In genomic region chrX:7993068-7993735, GRCm38 (mm10) we compare ENCODE assay signal across 14 mouse cellular contexts. TPM values are rescaled to one million over a fixed set of nuclear protein-coding genes. Genes with fewer than 3 reads are reported as not detected.
DNase-seq lines count a peak whose midpoint lies in the region; ATAC-seq and TF ChIP-seq lines count a peak whose summit lies in the region.
"Had no signal": no experiment of that assay in that cellular context is flagged by ENCODE, and none has a peak within 500 bp of the region (broad histone marks: within the 10 kb centered on the region; RNA-seq: fewer than 3 reads in every experiment).

No protein-coding gene starts in this region.

- H3K4me3 ChIP-seq in intestine, embryonic 15.5 days (replicated peaks) = no peak overlapping the region
- no peak overlapping the region for H3K4me3 ChIP-seq in intestine, postnatal 0 days (ENCODE audit: low read depth, low read length)
- no peak overlapping the region for H3K4me3 ChIP-seq in kidney, embryonic 15.5 days (replicated peaks)
- no peak overlapping the region for H3K4me3 ChIP-seq in liver, postnatal 0 days (ENCODE audit: low read depth, low read length)
- no peak overlapping the region for H3K4me3 ChIP-seq in hindbrain, embryonic 16.5 days (ENCODE audit: low read length)
- H3K4me3 ChIP-seq: embryonic facial prominence, embryonic 12.5 days; heart, embryonic 15.5 days; lung, embryonic 15.5 days had no signal

- H3K27me3 ChIP-seq in intestine, embryonic 15.5 days (replicated peaks) = no peaks in the 10 kb centered on the region
- no peaks in the 10 kb centered on the region for H3K27me3 ChIP-seq in intestine, postnatal 0 days (replicated peaks; ENCODE audit: control insufficient read depth, insufficient read depth, low read length)
- H3K27me3 ChIP-seq in kidney, embryonic 15.5 days = no peaks in the 10 kb centered on the region
- H3K27me3 ChIP-seq in liver, postnatal 0 days (ENCODE audit: insufficient read depth, low read length) = no peaks in the 10 kb centered on the region
- H3K27me3 ChIP-seq in hindbrain, embryonic 16.5 days (replicated peaks; ENCODE audit: control insufficient read depth, insufficient read depth, low read length) = no peaks in the 10 kb centered on the region
- H3K27me3 ChIP-seq: embryonic facial prominence, embryonic 12.5 days; heart, embryonic 15.5 days; lung, embryonic 15.5 days had no signal

- TF ChIP-seq EP300 in liver, postnatal 0 days (IDR thresholded peaks at IDR 0.05; ENCODE audit: low read depth) = peak; percentile 86

- no peak overlapping the region for H3K4me2 ChIP-seq in intestine, embryonic 15.5 days (replicated peaks)
- no peak overlapping the region for H3K4me2 ChIP-seq in intestine, postnatal 0 days (replicated peaks; ENCODE audit: low read depth)
- no peak overlapping the region for H3K4me2 ChIP-seq in kidney, embryonic 15.5 days
- H3K4me2 ChIP-seq in liver, postnatal 0 days (ENCODE audit: low read depth, low read length) = peak overlapping the region; percentile 50; the same call in 1 of the 2 replicates
- no peak overlapping the region for H3K4me2 ChIP-seq in hindbrain, embryonic 16.5 days (ENCODE audit: low read length)
- H3K4me2 ChIP-seq: embryonic facial prominence, embryonic 12.5 days; heart, embryonic 15.5 days; lung, embryonic 15.5 days had no signal

- peak; percentile 36; the same call in 1 of the 2 replicates for ATAC-seq in intestine, embryonic 15.5 days
- ATAC-seq in intestine, postnatal 0 days = no peak
- no peak for ATAC-seq in kidney, embryonic 15.5 days (replicated peaks; ENCODE audit: low FRiP score)
- ATAC-seq in liver, postnatal 0 days = peak; percentile 91
- ATAC-seq in hindbrain, embryonic 16.5 days = no peak
- no peak for ATAC-seq in CD4-positive, CD25-positive, alpha-beta regulatory T cell, adult 4 months
- ATAC-seq: midbrain, embryonic 16.5 days had no signal

- H3K27ac ChIP-seq in intestine, embryonic 15.5 days = no peak overlapping the region
- H3K27ac ChIP-seq in intestine, postnatal 0 days (ENCODE audit: low read depth, low read length) = no peak overlapping the region
- 0 out of 2 replicates have a peak overlapping the region, but pooled peaks have one; percentile 45 for H3K27ac ChIP-seq in kidney, embryonic 15.5 days
- H3K27ac ChIP-seq in liver, postnatal 0 days (ENCODE audit: low read depth) = peak overlapping the region; percentile 76
- no peak overlapping the region for H3K27ac ChIP-seq in hindbrain, embryonic 16.5 days (ENCODE audit: low read depth, low read length)
- H3K27ac ChIP-seq: embryonic facial prominence, embryonic 12.5 days; heart, embryonic 15.5 days; lung, embryonic 15.5 days had no signal

- DNase-seq in ZHBTc4 (ENCODE audit: low read depth, low spot score) = peak; percentile 83
- DNase-seq in liver, postnatal 0 days = peak; percentile 48
- no peak for DNase-seq in layer of hippocampus, postnatal 14 days (ENCODE audit: low spot score in 2 of 2)

- TF ChIP-seq CTCF in intestine, postnatal 0 days (IDR thresholded peaks at IDR 0.05; ENCODE audit: low read depth) = no peak
- no peak for TF ChIP-seq CTCF in liver, postnatal 0 days (IDR thresholded peaks at IDR 0.05; ENCODE audit: low read depth)

- no peak overlapping the region for H3K9ac ChIP-seq in intestine, embryonic 15.5 days
- no peak overlapping the region for H3K9ac ChIP-seq in intestine, postnatal 0 days (ENCODE audit: low read depth, low read length)
- H3K9ac ChIP-seq in kidney, embryonic 15.5 days = no peak overlapping the region
- no peak overlapping the region for H3K9ac ChIP-seq in liver, postnatal 0 days (replicated peaks)
- no peak overlapping the region for H3K9ac ChIP-seq in hindbrain, embryonic 16.5 days (ENCODE audit: low read depth, low read length)
- H3K9ac ChIP-seq: embryonic facial prominence, embryonic 12.5 days; heart, embryonic 15.5 days; lung, embryonic 15.5 days had no signal

- H3K9me3 ChIP-seq in intestine, embryonic 15.5 days = no peaks in the 10 kb centered on the region
- H3K9me3 ChIP-seq in intestine, postnatal 0 days (ENCODE audit: control insufficient read depth) = no peaks in the 10 kb centered on the region
- no peaks in the 10 kb centered on the region for H3K9me3 ChIP-seq in kidney, embryonic 15.5 days (replicated peaks)
- no peaks in the 10 kb centered on the region for H3K9me3 ChIP-seq in liver, postnatal 0 days (ENCODE audit: low read length)
- no peaks in the 10 kb centered on the region for H3K9me3 ChIP-seq in hindbrain, embryonic 16.5 days (ENCODE audit: control insufficient read depth, low read length)
- H3K9me3 ChIP-seq: embryonic facial prominence, embryonic 12.5 days; heart, embryonic 15.5 days; lung, embryonic 15.5 days had no signal

- H3K36me3 ChIP-seq in intestine, embryonic 15.5 days = no peaks in the 10 kb centered on the region
- no peaks in the 10 kb centered on the region for H3K36me3 ChIP-seq in intestine, postnatal 0 days (ENCODE audit: control insufficient read depth, insufficient read depth)
- no peaks in the 10 kb centered on the region for H3K36me3 ChIP-seq in kidney, embryonic 15.5 days
- no peaks in the 10 kb centered on the region for H3K36me3 ChIP-seq in liver, postnatal 0 days (replicated peaks; ENCODE audit: insufficient read depth, low read length)
- no peaks in the 10 kb centered on the region for H3K36me3 ChIP-seq in hindbrain, embryonic 16.5 days (ENCODE audit: control insufficient read depth, insufficient read depth, low read length)
- H3K36me3 ChIP-seq: embryonic facial prominence, embryonic 12.5 days; heart, embryonic 15.5 days; lung, embryonic 15.5 days had no signal

- 63% methylated on average over 10 of the region's 10 CpGs for WGBS in intestine, embryonic 15.5 days
- WGBS in intestine, postnatal 0 days = 65% methylated on average over 10 of the region's 10 CpGs
- WGBS in kidney, embryonic 15.5 days = 74% methylated on average over 10 of the region's 10 CpGs
- WGBS in liver, postnatal 0 days (ENCODE audit: insufficient replicate concordance) = 56% methylated on average over 10 of the region's 10 CpGs
- 74% methylated on average over 10 of the region's 10 CpGs for WGBS in hindbrain, embryonic 16.5 days

- H3K4me1 ChIP-seq in intestine, embryonic 15.5 days (replicated peaks) = no peaks in the 10 kb centered on the region
- H3K4me1 ChIP-seq in intestine, postnatal 0 days (replicated peaks; ENCODE audit: control insufficient read depth, insufficient read depth, low read length) = no peaks in the 10 kb centered on the region
- no peaks in the 10 kb centered on the region for H3K4me1 ChIP-seq in kidney, embryonic 15.5 days
- H3K4me1 ChIP-seq in liver, postnatal 0 days (ENCODE audit: insufficient read depth) = 0 out of 2 replicates have a peak, but pooled peaks cover 4% of the 10 kb centered on the region
- no peaks in the 10 kb centered on the region for H3K4me1 ChIP-seq in hindbrain, embryonic 16.5 days (ENCODE audit: control insufficient read depth, insufficient read depth, low read depth, low read length)
- H3K4me1 ChIP-seq: embryonic facial prominence, embryonic 12.5 days; heart, embryonic 15.5 days; lung, embryonic 15.5 days had no signal

RNA-seq across cellular contexts. Expression of gene Gata1, which starts 15.3 kb away (rescaled TPM):
- 1.7 and 2.4 TPM in 2 replicates for polyA plus RNA-seq in intestine, embryonic 15.5 days (2015; fragmentation: Nextera tagmentation; extraction: Ambion mirVana)
- polyA plus RNA-seq in intestine, postnatal 0 days (2015; fragmentation: Nextera tagmentation; extraction: Ambion mirVana) = 0.08 TPM in 1 of 2 replicates, not detected in the other
- 1.2 and 2.3 TPM in 2 replicates for polyA plus RNA-seq in kidney, embryonic 15.5 days (2015; fragmentation: Nextera tagmentation; extraction: Ambion mirVana)
- 39.8 and 43.2 TPM in 2 replicates for polyA plus RNA-seq in liver, postnatal 0 days (2015; fragmentation: Nextera tagmentation; extraction: Ambion mirVana)
- polyA plus RNA-seq in hindbrain, embryonic 16.5 days (2015; fragmentation: Nextera tagmentation; extraction: Ambion mirVana) = 0.08 and 0.26 TPM in 2 replicates
- 10 to 100 TPM; 43.6 to 47.9 TPM for polyA plus RNA-seq in CD4-positive, CD25-positive, alpha-beta regulatory T cell, adult 4 months (2017; shearing (Covaris generic))
- total RNA-seq in layer of hippocampus, postnatal 14 days (2021) = not detected
- total RNA-seq: left cerebral cortex, adult 8-10 months had no signal

RNA-seq across cellular contexts. Expression of gene Glod5, which starts 25.1 kb away (rescaled TPM):
- polyA plus RNA-seq in intestine, embryonic 15.5 days (2015; fragmentation: Nextera tagmentation; extraction: Ambion mirVana) = 3.6 and 3.8 TPM in 2 replicates
- polyA plus RNA-seq in intestine, postnatal 0 days (2015; fragmentation: Nextera tagmentation; extraction: Ambion mirVana) = 39.5 and 41.4 TPM in 2 replicates
- 0.35 TPM in 1 of 2 replicates, not detected in the other for polyA plus RNA-seq in kidney, embryonic 15.5 days (2015; fragmentation: Nextera tagmentation; extraction: Ambion mirVana)
- polyA plus RNA-seq in liver, postnatal 0 days (2015; fragmentation: Nextera tagmentation; extraction: Ambion mirVana) = 2.6 and 4.3 TPM in 2 replicates
- polyA plus RNA-seq in hindbrain, embryonic 16.5 days (2015; fragmentation: Nextera tagmentation; extraction: Ambion mirVana) = 0.25 and 0.49 TPM in 2 replicates
- not detected for polyA plus RNA-seq in CD4-positive, CD25-positive, alpha-beta regulatory T cell, adult 4 months (2017; shearing (Covaris generic))
- total RNA-seq in layer of hippocampus, postnatal 14 days (2021) = not detected
- polyA plus RNA-seq: embryonic facial prominence, embryonic 12.5 days; lung, embryonic 15.5 days; urinary bladder, adult 2 months had no signal

RNA-seq across cellular contexts. Expression of gene Hdac6, which starts 45.5 kb away (rescaled TPM):
- 19.0 and 19.1 TPM in 2 replicates for polyA plus RNA-seq in intestine, embryonic 15.5 days (2015; fragmentation: Nextera tagmentation; extraction: Ambion mirVana)
- polyA plus RNA-seq in intestine, postnatal 0 days (2015; fragmentation: Nextera tagmentation; extraction: Ambion mirVana) = 4.6 and 5.4 TPM in 2 replicates
- polyA plus RNA-seq in kidney, embryonic 15.5 days (2015; fragmentation: Nextera tagmentation; extraction: Ambion mirVana) = 49.2 and 59.6 TPM in 2 replicates
- polyA plus RNA-seq in liver, postnatal 0 days (2015; fragmentation: Nextera tagmentation; extraction: Ambion mirVana) = 10.3 and 11.8 TPM in 2 replicates
- polyA plus RNA-seq in hindbrain, embryonic 16.5 days (2015; fragmentation: Nextera tagmentation; extraction: Ambion mirVana) = 70.2 and 75.9 TPM in 2 replicates
- 10 to 100 TPM in 1 of 2 experiments, 1 to 10 TPM in 1; 8.3 to 15.9 TPM for polyA plus RNA-seq in CD4-positive, CD25-positive, alpha-beta regulatory T cell, adult 4 months (2017; shearing (Covaris generic))
- total RNA-seq in layer of hippocampus, postnatal 14 days (2021) = 10 to 100 TPM; 46.0 to 54.4 TPM

Comparison
In these comparisons a context has a peak if more than half of its experiments do, and no peak if none do; other contexts are left out.
1. ATAC-seq: peak in intestine, embryonic 15.5 days (single experiment) and liver, postnatal 0 days (single experiment); none in intestine, postnatal 0 days (single experiment), kidney, embryonic 15.5 days (single experiment), hindbrain, embryonic 16.5 days (single experiment) and CD4-positive, CD25-positive, alpha-beta regulatory T cell, adult 4 months (single experiment).
2. H3K27ac ChIP-seq: peak in kidney, embryonic 15.5 days (single experiment) and liver, postnatal 0 days (single experiment); none in intestine, embryonic 15.5 days (single experiment), intestine, postnatal 0 days (single experiment) and hindbrain, embryonic 16.5 days (single experiment).
3. DNase-seq: peak in ZHBTc4 (single experiment) and liver, postnatal 0 days (single experiment); none in layer of hippocampus, postnatal 14 days (0 of 2).
4. RNA of gene Gata1, which starts 15.3 kb away (polyA plus RNA-seq): 43.6 to 47.9 TPM in CD4-positive, CD25-positive, alpha-beta regulatory T cell, adult 4 months and 39.8 to 43.2 TPM in liver, postnatal 0 days; 1.2 to 2.3 TPM in kidney, embryonic 15.5 days, 1.7 to 2.4 TPM in intestine, embryonic 15.5 days, 0.08 to 0.26 TPM in hindbrain, embryonic 16.5 days and 0.08 TPM in intestine, postnatal 0 days; every median in the first group is over 10 times any median in the second.